Comparison of ENCODE assay signal across 9 mouse cellular contexts in the genomic region with DNA sequence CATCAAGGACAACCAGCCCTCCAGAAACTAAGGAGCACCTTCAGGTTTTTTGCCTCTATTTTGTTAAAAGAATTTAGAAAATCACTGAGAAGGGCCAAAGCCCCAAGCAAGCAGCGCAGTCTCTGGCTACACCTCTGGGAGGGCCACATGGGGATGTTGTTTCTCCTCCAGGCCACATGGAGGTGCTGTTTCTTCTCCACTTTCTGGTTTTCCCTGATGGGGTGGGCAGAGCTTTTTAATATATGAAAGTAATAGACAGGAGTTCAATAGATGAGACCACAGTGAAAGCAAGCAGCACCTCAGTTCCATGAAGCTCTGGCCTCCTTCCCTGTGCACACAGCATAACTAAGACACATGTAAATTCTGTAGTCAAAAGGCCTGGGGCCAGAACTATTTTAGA.
A peak's percentile ranks its signal among the peaks of the same experiment; 100 is the strongest.
DNase-seq lines count a peak whose midpoint lies in the region; ATAC-seq and TF ChIP-seq lines count a peak whose summit lies in the region.
"Had no signal": no experiment of that assay in that cellular context is flagged by ENCODE, and none has a peak within 500 bp of the region (broad histone marks: within the 10 kb centered on the region; RNA-seq: fewer than 3 reads in every experiment).

No protein-coding gene starts in this region.

- peak in 2 of 3 experiments; percentile 14 to 15; a peak in 1 of 6 replicates for TF ChIP-seq CTCF in MEL (IDR thresholded peaks at IDR 0.05 in 2 of 3, conservative IDR thresholded peaks at IDR 0.05 in 1 of 3; ENCODE audit: control insufficient read depth in 1 of 3, insufficient read depth in 1 of 3, low read depth in 2 of 3, low read length in 3 of 3, poor library complexity in 1 of 3, severe bottlenecking in 1 of 3)

- WGBS in embryonic facial prominence, embryonic 10.5 days, result 91% methylated on average over 1 of the region's 1 CpGs
- WGBS in forebrain, embryonic 15.5 days, result 73% methylated on average over 1 of the region's 1 CpGs

- H3K4me2 ChIP-seq in forebrain, embryonic 15.5 days (replicated peaks), result no peak overlapping the region

- H3K9me3 ChIP-seq in MEL (replicated peaks; ENCODE audit: insufficient read depth, low read length), result no peaks in the 10 kb centered on the region
- H3K9me3 ChIP-seq in embryonic facial prominence, embryonic 10.5 days, result no peaks in the 10 kb centered on the region
- no peaks in the 10 kb centered on the region for H3K9me3 ChIP-seq in forebrain, embryonic 15.5 days

- no peak overlapping the region for H3K4me3 ChIP-seq in MEL (ENCODE audit: control insufficient read depth in 1 of 2, insufficient read depth in 1 of 2, low read depth in 2 of 2, low read length in 2 of 2)
- H3K4me3 ChIP-seq in embryonic facial prominence, embryonic 10.5 days, result no peak overlapping the region
- H3K4me3 ChIP-seq in forebrain, embryonic 15.5 days, result no peak overlapping the region

- TF ChIP-seq RAD21 in MEL (IDR thresholded peaks at IDR 0.05; ENCODE audit: low read depth, low read length), result no peak

- TF ChIP-seq POLR2A in MEL (IDR thresholded peaks at IDR 0.05; ENCODE audit: control insufficient read depth in 1 of 2, insufficient read depth in 1 of 2, low read depth in 1 of 2, low read length in 2 of 2, poor library complexity in 1 of 2), result no peak

- no peak overlapping the region for H3K27ac ChIP-seq in MEL (ENCODE audit: control insufficient read depth, low read depth, low read length)
- no peak overlapping the region for H3K27ac ChIP-seq in embryonic facial prominence, embryonic 10.5 days (replicated peaks)
- no peak overlapping the region for H3K27ac ChIP-seq in forebrain, embryonic 15.5 days (replicated peaks)
- H3K27ac ChIP-seq: macrophage had no signal

- H3K27me3 ChIP-seq in MEL (ENCODE audit: control insufficient read depth in 1 of 2, insufficient read depth in 2 of 2, low read length in 2 of 2), result no peaks in the 10 kb centered on the region
- no peaks in the 10 kb centered on the region for H3K27me3 ChIP-seq in embryonic facial prominence, embryonic 10.5 days (replicated peaks; ENCODE audit: low read depth, poor library complexity, severe bottlenecking)
- no peaks in the 10 kb centered on the region for H3K27me3 ChIP-seq in forebrain, embryonic 15.5 days

- H3K9ac ChIP-seq in MEL (ENCODE audit: control insufficient read depth, low read depth, low read length, poor library complexity, severe bottlenecking), result no peak overlapping the region
- H3K9ac ChIP-seq in forebrain, embryonic 15.5 days (replicated peaks), result no peak overlapping the region

- no peak for ATAC-seq in frontal cortex, adult (ENCODE audit: low TSS enrichment)
- ATAC-seq in forebrain, embryonic 15.5 days (replicated peaks), result no peak

- no peaks in the 10 kb centered on the region for H3K36me3 ChIP-seq in MEL (ENCODE audit: control insufficient read depth in 1 of 2, insufficient read depth in 2 of 2, low read length in 2 of 2)
- peaks cover 67% of the 10 kb centered on the region for H3K36me3 ChIP-seq in embryonic facial prominence, embryonic 10.5 days (replicated peaks)
- H3K36me3 ChIP-seq in forebrain, embryonic 15.5 days, result no peaks in the 10 kb centered on the region

- DNase-seq in kidney, adult 9 months, result peak; percentile 49
- DNase-seq in kidney, postnatal 10 days, result no peak
- peak; percentile 4 for DNase-seq in MEL (ENCODE audit: low read depth, low spot score)
- peak; percentile 34 for DNase-seq in embryonic facial prominence, embryonic 10.5 days (ENCODE audit: low spot score)
- DNase-seq in retina, postnatal 1 day, result peak; percentile 42
- no peak for DNase-seq in layer of hippocampus, postnatal 25 days (ENCODE audit: extremely low spot score in 1 of 2, low spot score in 1 of 2)

- H3K79me2 ChIP-seq in MEL (ENCODE audit: control insufficient read depth, insufficient read depth, low read length, poor library complexity), result no peaks in the 10 kb centered on the region

- H3K4me1 ChIP-seq in MEL (ENCODE audit: control insufficient read depth in 1 of 2, insufficient read depth in 2 of 2, low read length in 2 of 2), result no peaks in the 10 kb centered on the region
- H3K4me1 ChIP-seq in embryonic facial prominence, embryonic 10.5 days, result 0 out of 2 replicates have a peak, but pooled peaks cover 2% of the 10 kb centered on the region
- peaks cover 13% of the 10 kb centered on the region for H3K4me1 ChIP-seq in forebrain, embryonic 15.5 days

- no peak for TF ChIP-seq EP300 in MEL (IDR thresholded peaks at IDR 0.05; ENCODE audit: low read depth in 1 of 2, low read length in 2 of 2)

TF ChIP-seq in MEL, 35 proteins besides CTCF, POLR2A, EP300 and RAD21:
- TF ChIP-seq ZNF384 (IDR thresholded peaks at IDR 0.05; ENCODE audit: low read depth, low read length), result no peak
- TF ChIP-seq KAT2A (conservative IDR thresholded peaks at IDR 0.05; ENCODE audit: low read depth, low read length), result no peak
- no peak for TF ChIP-seq MAFK (IDR thresholded peaks at IDR 0.05; ENCODE audit: borderline replicate concordance, low read depth, low read length)
- TF ChIP-seq BHLHE40 (IDR thresholded peaks at IDR 0.05; ENCODE audit: borderline replicate concordance, low read depth, low read length), result no peak
- no peak for TF ChIP-seq ZKSCAN1 (IDR thresholded peaks at IDR 0.05; ENCODE audit: low read depth, low read length)
- TF ChIP-seq SIN3A (IDR thresholded peaks at IDR 0.05; ENCODE audit: low read length), result no peak
- TF ChIP-seq GATA1 (IDR thresholded peaks at IDR 0.05; ENCODE audit: low read depth, low read length), result no peak
- no peak for TF ChIP-seq MAZ (IDR thresholded peaks at IDR 0.05; ENCODE audit: low read depth, low read length)
- TF ChIP-seq UBTF (IDR thresholded peaks at IDR 0.05; ENCODE audit: borderline replicate concordance, insufficient read depth, low read depth, low read length), result no peak
- no peak for TF ChIP-seq MAX (IDR thresholded peaks at IDR 0.05; ENCODE audit: low read length)
- TF ChIP-seq MEF2A (IDR thresholded peaks at IDR 0.05; ENCODE audit: extremely low read depth, insufficient replicate concordance, low read depth, low read length, poor library complexity, severe bottlenecking), result no peak
- TF ChIP-seq CHD1 (IDR thresholded peaks at IDR 0.05; ENCODE audit: low read depth, low read length), result no peak
- no peak for TF ChIP-seq RCOR1 (IDR thresholded peaks at IDR 0.05; ENCODE audit: low read depth, low read length)
- no peak for TF ChIP-seq ZMIZ1 (IDR thresholded peaks at IDR 0.05; ENCODE audit: low read depth, low read length)
- no peak for TF ChIP-seq POLR2AphosphoS5 (IDR thresholded peaks at IDR 0.05; ENCODE audit: borderline replicate concordance, low read depth, low read length)
- TF ChIP-seq MYB (IDR thresholded peaks at IDR 0.05; ENCODE audit: low read depth, low read length), result no peak
- no peak for TF ChIP-seq GABPA (IDR thresholded peaks at IDR 0.05; ENCODE audit: low read depth, low read length)
- no peak for TF ChIP-seq NRF1 (IDR thresholded peaks at IDR 0.05; ENCODE audit: insufficient read depth, low read depth, low read length, poor library complexity, severe bottlenecking)
- no peak for TF ChIP-seq CHD2 (IDR thresholded peaks at IDR 0.05; ENCODE audit: low read length)

Comparison
In these comparisons a context has a peak if more than half of its experiments do, and no peak if none do; other contexts are left out.
1. DNase-seq: peak in kidney, adult 9 months (single experiment), MEL (single experiment), embryonic facial prominence, embryonic 10.5 days (single experiment) and retina, postnatal 1 day (single experiment); none in kidney, postnatal 10 days (single experiment) and layer of hippocampus, postnatal 25 days (0 of 2).